Mouse (Mus musculus) hindbrain, embryonic 15.5 days (tissue): Measurements from ENCODE around the gene Olfr430. TPM values are rescaled to one million over a fixed set of nuclear protein-coding genes. Genes with fewer than 3 reads are reported as not detected.

Source experiments
- ATAC-seq: fragments of 200-750 bp; cut with Nextera tagmentation; 2 replicates; pipeline ENCODE4 v1.8.0; 2017; ENCODE audit warnings: low read depth, moderate number of reproducible peaks, moderate TSS enrichment; ENCODE audit not compliant: low FRiP score
- H3K27ac ChIP-seq: fragments of 300-500 bp; sonication (generic); replicated peaks from 2 replicates; pipeline ENCODE4 v1.5.1; 2015; ENCODE audit warnings: mild to moderate bottlenecking, inconsistent platforms
- H3K27me3 ChIP-seq: fragments of 300-500 bp; sonication (generic); 2 replicates; pipeline ENCODE4 v1.6.1; 2015; ENCODE audit warnings: control low read depth, inconsistent platforms
- H3K36me3 ChIP-seq: fragments of 300-500 bp; sonication (generic); 2 replicates; pipeline ENCODE4 v1.6.1; 2015; ENCODE audit warnings: control low read depth, inconsistent platforms
- H3K4me1 ChIP-seq: fragments of 300-500 bp; sonication (generic); replicated peaks from 2 replicates; pipeline ENCODE4 v1.6.1; 2015; ENCODE audit warnings: control low read depth, inconsistent platforms
- H3K4me2 ChIP-seq: fragments of 300-500 bp; sonication (generic); 2 replicates; pipeline ENCODE4 v1.6.1; 2015; ENCODE audit warnings: moderate library complexity, mild to moderate bottlenecking, inconsistent platforms
- H3K4me3 ChIP-seq: fragments of 300-500 bp; sonication (generic); 2 replicates; pipeline ENCODE4 v1.5.1; 2015; ENCODE audit warnings: mild to moderate bottlenecking, inconsistent platforms
- H3K9ac ChIP-seq: fragments of 300-500 bp; sonication (generic); 2 replicates; pipeline ENCODE4 v1.6.1; 2015; ENCODE audit warnings: inconsistent platforms
- H3K9me3 ChIP-seq: fragments of 300-500 bp; sonication (generic); 2 replicates; pipeline ENCODE4 v1.6.1; 2016; ENCODE audit warnings: control low read depth, inconsistent platforms
- WGBS: fragments of 180-500 bp; shearing (Covaris S2); methylation state at CpG from one replicate; pipeline ENCODE4 v1.1.7; 2015; 5-methylcytosine and 5-hydroxymethylcytosine counted together
- polyA plus RNA-seq: library from polyadenylated mRNA; unstranded; fragments of >200 nt; fragmentation: Nextera tagmentation; extraction: Ambion mirVana; gene quantifications from 2 replicates; pipeline ENCODE4 v1.2.1, GENCODE M21; 2015

Gene Olfr430
- polyA plus RNA-seq, 1 experiment from 2014 or later, result not detected

DNA sequence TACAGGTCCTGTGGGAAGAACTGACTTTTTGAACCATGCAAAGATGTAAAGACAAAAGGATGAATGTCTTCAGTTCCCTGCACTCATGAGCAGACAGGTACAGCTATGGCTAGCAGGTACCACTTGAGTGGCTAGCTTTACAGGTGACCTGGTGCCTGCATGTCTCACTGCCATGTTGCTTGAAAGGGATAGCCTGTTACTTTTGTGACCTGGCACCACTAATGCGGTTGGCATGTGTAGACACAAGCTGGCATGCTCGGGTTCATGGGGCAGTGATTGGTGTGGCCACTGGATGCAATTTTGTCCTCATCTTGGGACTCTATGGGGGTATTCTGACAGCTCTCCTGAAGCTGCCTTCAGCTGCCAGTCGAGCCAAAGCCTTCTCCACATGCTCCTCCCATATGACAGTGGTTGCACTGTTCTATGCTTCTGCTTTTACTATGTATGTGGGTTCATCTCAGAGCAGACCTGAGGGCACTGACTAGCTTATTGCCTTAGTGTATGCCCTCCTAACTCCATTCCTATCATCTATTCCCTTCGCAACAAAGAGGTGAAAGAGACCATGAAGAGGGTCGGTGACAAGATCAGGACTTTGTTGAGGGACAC, 14.4 kb upstream of the Olfr430 start:
- no peaks in the 10 kb centered on the region for H3K9me3 ChIP-seq
- H3K4me2 ChIP-seq, result no peak overlapping the region
- ATAC-seq, result no peak
- no peaks in the 10 kb centered on the region for H3K36me3 ChIP-seq
- H3K4me3 ChIP-seq, result no peak overlapping the region
- no peak overlapping the region for H3K9ac ChIP-seq
- WGBS, result 88% methylated on average over 5 of the region's 5 CpGs
- no peaks in the 10 kb centered on the region for H3K4me1 ChIP-seq
- H3K27ac ChIP-seq, result no peak overlapping the region
- H3K27me3 ChIP-seq, result no peaks in the 10 kb centered on the region

DNA sequence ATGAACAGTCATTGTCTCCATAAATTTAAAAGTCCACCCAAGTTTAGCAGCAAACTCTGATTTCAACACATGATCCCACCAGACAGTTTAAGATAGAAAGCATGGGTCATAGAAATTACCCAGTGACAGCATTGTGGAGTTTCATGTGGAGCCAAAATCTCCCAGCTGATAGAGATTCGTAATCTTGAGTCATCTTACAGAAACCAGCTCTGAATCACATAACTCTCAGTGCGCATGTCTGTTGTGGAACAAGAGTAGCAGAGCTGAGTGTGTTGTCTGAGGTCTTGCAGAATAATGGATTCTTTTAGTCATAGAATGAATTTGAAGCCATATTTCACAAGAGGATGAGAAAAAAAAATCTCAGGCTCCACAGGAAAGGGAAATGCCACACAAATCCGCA, 13.4 kb upstream of the Olfr430 start:
- H3K9ac ChIP-seq, result no peak overlapping the region
- H3K4me2 ChIP-seq, result no peak overlapping the region
- H3K9me3 ChIP-seq, result no peaks in the 10 kb centered on the region
- no peaks in the 10 kb centered on the region for H3K36me3 ChIP-seq
- no peaks in the 10 kb centered on the region for H3K27me3 ChIP-seq
- H3K4me1 ChIP-seq, result no peaks in the 10 kb centered on the region
- 89% methylated on average over 3 of the region's 3 CpGs for WGBS
- no peak for ATAC-seq
- H3K27ac ChIP-seq, result no peak overlapping the region
- no peak overlapping the region for H3K4me3 ChIP-seq

DNA sequence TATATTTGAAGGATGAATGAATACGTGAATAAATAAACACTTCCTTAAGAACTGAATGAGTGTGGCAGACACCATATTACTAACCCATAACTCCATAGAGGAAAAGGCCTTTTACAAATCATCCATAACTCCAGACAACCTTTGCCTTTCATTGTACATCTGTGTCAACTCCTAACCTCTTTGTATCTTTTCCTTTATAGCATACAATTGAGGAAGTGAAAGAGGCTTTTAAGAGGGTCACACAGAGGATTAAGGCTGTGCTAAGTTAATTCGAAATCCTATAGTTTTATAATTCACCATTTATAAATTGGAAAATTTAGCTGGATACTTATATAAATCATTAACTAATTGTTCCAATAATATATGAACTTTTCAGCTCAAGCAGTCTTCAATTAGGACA, 11.2 kb upstream of the Olfr430 start:
- ATAC-seq, result no peak
- H3K4me2 ChIP-seq, result no peak overlapping the region
- H3K9ac ChIP-seq, result no peak overlapping the region
- H3K27me3 ChIP-seq, result no peaks in the 10 kb centered on the region
- WGBS, result 84% methylated on average over 2 of the region's 2 CpGs
- H3K4me1 ChIP-seq, result no peaks in the 10 kb centered on the region
- no peaks in the 10 kb centered on the region for H3K9me3 ChIP-seq
- no peaks in the 10 kb centered on the region for H3K36me3 ChIP-seq
- H3K4me3 ChIP-seq, result no peak overlapping the region
- H3K27ac ChIP-seq, result no peak overlapping the region

DNA sequence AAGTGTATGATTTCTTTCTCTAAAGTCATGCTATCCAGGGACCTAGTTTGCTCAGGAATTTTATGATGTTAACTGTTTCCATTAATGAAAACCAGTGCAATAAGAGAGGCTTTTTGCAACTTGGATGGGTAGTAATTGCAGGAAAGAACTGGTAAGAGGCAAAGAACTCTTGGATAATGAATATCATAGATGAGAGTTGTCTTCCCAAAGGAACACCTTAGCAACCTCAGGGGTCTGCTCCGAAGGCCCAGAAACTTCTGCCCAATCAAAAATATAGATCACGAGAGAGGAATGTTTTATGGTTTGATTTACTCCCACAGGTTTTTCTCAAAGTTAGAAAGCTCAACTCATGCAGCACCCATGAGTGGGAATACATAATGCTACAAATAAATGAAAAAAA, 17.6 kb downstream of the Olfr430 start, which contains the start of gene Olfr429:
TSS of gene Olfr429 (plus strand) at position 301 of the 400 bp plus-strand sequence.
- Histone ChIP-seq H3K4me2 (no peak within 1 kb of the TSS), H3K36me3 (no peaks in the 10 kb centered on the region), H3K9me3 (no peaks in the 10 kb centered on the region), H3K4me1 (no peaks in the 10 kb centered on the region), H3K4me3 (no peak within 1 kb of the TSS), H3K27me3 (no peaks in the 10 kb centered on the region), H3K27ac (no peak within 1 kb of the TSS), H3K9ac (no peak within 1 kb of the TSS)
- WGBS, result 97% methylated on average over 2 of the region's 2 CpGs
- no peak for ATAC-seq

DNA sequence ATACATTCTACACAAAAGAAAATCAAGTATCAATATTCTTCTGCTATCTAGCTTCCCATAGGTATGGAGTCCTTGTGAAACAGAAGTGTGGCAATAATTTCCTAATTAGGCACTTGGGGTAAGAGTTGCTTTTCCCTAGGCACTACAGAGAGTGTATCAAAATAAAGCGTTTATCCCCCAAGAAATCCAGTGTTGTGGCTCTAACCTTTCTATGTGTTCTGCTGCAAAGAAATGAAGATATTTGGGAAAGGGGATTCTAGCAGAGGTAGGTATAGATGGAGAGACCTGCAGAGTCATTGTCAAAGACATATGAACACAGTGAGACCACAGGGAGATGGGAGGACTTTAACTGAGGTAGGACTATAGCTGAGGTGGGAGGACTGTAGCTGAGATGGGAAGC, 30.2 kb downstream of the Olfr430 start, which contains the start of gene Olfr427:
TSS of gene Olfr427 (plus strand) at position 301 of the 400 bp plus-strand sequence.
- Histone ChIP-seq H3K4me2 (no peak within 1 kb of the TSS), H3K27ac (no peak within 1 kb of the TSS), H3K36me3 (no peaks in the 10 kb centered on the region), H3K4me3 (no peak within 1 kb of the TSS), H3K27me3 (no peaks in the 10 kb centered on the region), H3K9ac (no peak within 1 kb of the TSS), H3K4me1 (no peaks in the 10 kb centered on the region), H3K9me3 (no peaks in the 10 kb centered on the region)
- 89% methylated on average over 1 of the region's 1 CpGs for WGBS
- ATAC-seq, result no peak

DNA sequence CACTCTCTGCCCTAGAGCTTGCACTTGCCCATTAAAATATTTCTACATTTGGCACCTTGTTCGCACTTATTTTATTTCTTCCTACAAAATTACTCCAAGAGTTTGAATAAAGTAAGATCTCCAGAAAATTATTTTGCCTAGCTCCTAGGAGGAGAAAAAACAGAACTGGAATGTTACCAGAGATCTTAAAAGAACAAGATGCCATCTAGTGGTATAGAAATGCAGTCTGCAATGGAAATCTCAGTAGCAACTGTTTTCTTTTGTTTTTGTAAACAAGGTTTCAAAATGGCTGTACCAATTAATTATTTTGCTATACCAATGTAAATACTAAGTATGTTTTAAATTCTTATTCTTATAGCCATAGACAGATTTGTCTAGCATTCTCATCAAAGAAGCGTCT, 37.3 kb downstream of the Olfr430 start:
- no peak overlapping the region for H3K9ac ChIP-seq
- WGBS, result 74% methylated on average over 2 of the region's 2 CpGs
- H3K9me3 ChIP-seq, result no peaks in the 10 kb centered on the region
- H3K4me3 ChIP-seq, result no peak overlapping the region
- H3K4me2 ChIP-seq, result no peak overlapping the region
- H3K4me1 ChIP-seq, result no peaks in the 10 kb centered on the region
- no peaks in the 10 kb centered on the region for H3K27me3 ChIP-seq
- no peak for ATAC-seq
- no peak overlapping the region for H3K27ac ChIP-seq
- no peaks in the 10 kb centered on the region for H3K36me3 ChIP-seq

DNA sequence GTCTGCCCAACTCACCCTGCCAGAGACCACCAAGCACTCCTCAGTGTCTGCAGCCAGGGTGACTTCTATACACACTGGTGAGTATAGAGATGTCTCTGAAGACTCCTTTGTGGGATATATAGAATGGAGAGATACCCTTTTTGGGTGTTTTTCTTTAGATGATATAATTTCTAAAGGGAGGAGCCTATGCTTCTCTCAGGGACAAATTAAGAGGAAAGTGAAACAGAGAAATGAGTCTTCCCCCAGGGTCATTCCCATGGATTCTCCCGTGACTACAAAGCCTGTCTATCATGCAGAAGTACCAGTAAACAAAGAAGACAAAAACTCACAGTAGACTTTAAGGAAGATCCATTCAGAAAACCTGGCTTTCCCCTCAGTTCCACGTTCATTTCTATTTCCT, 54.7 kb downstream of the Olfr430 start, which contains the start of gene Olfr231:
TSS of gene Olfr231 (minus strand) at position 101 of the 400 bp plus-strand sequence.
- Histone ChIP-seq H3K27me3 (no peaks in the 10 kb centered on the region), H3K4me1 (no peaks in the 10 kb centered on the region), H3K9me3 (no peaks in the 10 kb centered on the region), H3K4me3 (no peak within 1 kb of the TSS), H3K9ac (no peak within 1 kb of the TSS), H3K27ac (no peak within 1 kb of the TSS), H3K4me2 (no peak within 1 kb of the TSS), H3K36me3 (no peaks in the 10 kb centered on the region)
- ATAC-seq, result no peak
- WGBS, result 52% methylated on average over 2 of the region's 2 CpGs

Other genes with a start within 250 kb of the Olfr430 start
- 0.45 and 2.0 TPM in 2 replicates for gene Ifi211, start 153.6 kb upstream of the Olfr430 start, polyA plus RNA-seq
- gene Mndal, start 124.1 kb upstream of the Olfr430 start, polyA plus RNA-seq, result 0.54 and 1.9 TPM in 2 replicates
- gene Ifi203, start 123.9 kb upstream of the Olfr430 start, polyA plus RNA-seq, result 0.79 and 1.0 TPM in 2 replicates
- not detected in 2 replicates for gene Ifi202b, start 83.9 kb upstream of the Olfr430 start, polyA plus RNA-seq
- gene Ifi205, start 34.8 kb upstream of the Olfr430 start, polyA plus RNA-seq, result 0.71 TPM in 1 of 2 replicates, not detected in the other
- not detected in 2 replicates for gene Olfr433, start 25.9 kb upstream of the Olfr430 start, polyA plus RNA-seq
- not detected in 2 replicates for gene Olfr432, start 17.4 kb upstream of the Olfr430 start, polyA plus RNA-seq
- not detected in 2 replicates for gene Olfr429, start 17.7 kb downstream of the Olfr430 start, polyA plus RNA-seq
- gene Olfr427, start 30.3 kb downstream of the Olfr430 start, polyA plus RNA-seq, result not detected in 2 replicates
- not detected in 2 replicates for gene Olfr231, start 54.6 kb downstream of the Olfr430 start, polyA plus RNA-seq
- not detected in 2 replicates for gene Olfr424, start 64.9 kb downstream of the Olfr430 start, polyA plus RNA-seq
- gene Olfr420, start 89.0 kb downstream of the Olfr430 start, polyA plus RNA-seq, result not detected in 2 replicates
- gene Spta1, start 106.2 kb downstream of the Olfr430 start, polyA plus RNA-seq, result 0.12 and 0.18 TPM in 2 replicates
- not detected in 2 replicates for gene Olfr419, start 185.5 kb downstream of the Olfr430 start, polyA plus RNA-seq